Mouse (Mus musculus): ENCODE measurements around the gene Akap2. TPM values are rescaled to one million over a fixed set of nuclear protein-coding genes. Genes with fewer than 3 reads are reported as not detected.

Akap2 gene
- total and polyA plus RNA-seq, 3 experiments = 0.05 TPM; not detected in 2

DNA sequence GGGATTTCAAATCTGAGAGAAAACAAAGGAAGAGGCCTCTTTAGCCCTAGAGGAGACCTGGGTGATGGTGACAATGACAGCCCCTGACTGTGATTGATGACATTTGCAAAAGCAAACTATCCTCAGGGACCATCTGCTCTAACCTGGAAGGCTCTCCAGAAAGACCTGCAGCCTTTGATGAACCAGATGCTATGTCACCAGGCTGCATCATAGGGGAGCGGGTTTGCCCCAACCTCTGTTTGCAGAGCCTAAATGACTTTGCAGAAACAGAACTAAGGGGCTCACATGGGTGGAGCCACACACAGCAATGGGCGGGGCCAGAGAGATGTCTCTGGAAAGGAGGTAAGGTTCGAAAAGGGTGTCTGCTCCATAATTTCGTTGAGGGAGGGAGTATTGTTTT is 115.6 kb downstream of the Akap2 start:
- Histone ChIP-seq H3K4me3 (ENCODE audit: low read depth, low read length) (no peak overlapping the region), H3K9me3 (replicated peaks) (peaks cover 49% of the 10 kb centered on the region), H3K27me3 (ENCODE audit: insufficient read depth, low read length) (no peaks in the 10 kb centered on the region), H3K4me1 (ENCODE audit: insufficient read depth, low read depth, low read length) (no peaks in the 10 kb centered on the region), H3K36me3 (replicated peaks) (no peaks in the 10 kb centered on the region)
- ATAC-seq (ENCODE audit: extremely low read depth, insufficient number of reproducible peaks, low FRiP score, poor library complexity, severe bottlenecking) (no peak), DNase-seq (ENCODE audit: low spot score) (no peak)
- no peak for TF ChIP-seq POLR2AphosphoS5 (IDR thresholded peaks at IDR 0.05; ENCODE audit: insufficient replicate concordance, low read depth, low read length)
- no peak for TF ChIP-seq GATA1 (IDR thresholded peaks at IDR 0.05; ENCODE audit: borderline replicate concordance, low read length)
- TF ChIP-seq TAL1 (conservative IDR thresholded peaks at IDR 0.05; ENCODE audit: low read depth, low read length) = no peak
- TF ChIP-seq GATA2 (IDR thresholded peaks at IDR 0.05; ENCODE audit: borderline replicate concordance, low read depth, low read length) = no peak
- TF ChIP-seq CTCF (IDR thresholded peaks at IDR 0.05; ENCODE audit: low read depth, low read length) = no peak

GRCm38 (mm10) chr4:57834141-57834540 is 116.7 kb downstream of the Akap2 start:
- TF ChIP-seq TAL1 (conservative IDR thresholded peaks at IDR 0.05; ENCODE audit: low read depth, low read length) (no peak), CTCF (IDR thresholded peaks at IDR 0.05; ENCODE audit: low read depth, low read length) (no peak), GATA2 (IDR thresholded peaks at IDR 0.05; ENCODE audit: borderline replicate concordance, low read depth, low read length) (no peak), POLR2AphosphoS5 (IDR thresholded peaks at IDR 0.05; ENCODE audit: insufficient replicate concordance, low read depth, low read length) (no peak), GATA1 (IDR thresholded peaks at IDR 0.05; ENCODE audit: borderline replicate concordance, low read length) (no peak)
- Histone ChIP-seq H3K27me3 (ENCODE audit: insufficient read depth, low read length) (no peaks in the 10 kb centered on the region), H3K4me3 (ENCODE audit: low read depth, low read length) (no peak overlapping the region), H3K4me1 (ENCODE audit: insufficient read depth, low read depth, low read length) (no peaks in the 10 kb centered on the region), H3K9me3 (replicated peaks) (peaks cover 52% of the 10 kb centered on the region), H3K36me3 (replicated peaks) (no peaks in the 10 kb centered on the region)
- DNase-seq (ENCODE audit: low spot score) (no peak), ATAC-seq (ENCODE audit: extremely low read depth, insufficient number of reproducible peaks, low FRiP score, poor library complexity, severe bottlenecking) (no peak)

DNA sequence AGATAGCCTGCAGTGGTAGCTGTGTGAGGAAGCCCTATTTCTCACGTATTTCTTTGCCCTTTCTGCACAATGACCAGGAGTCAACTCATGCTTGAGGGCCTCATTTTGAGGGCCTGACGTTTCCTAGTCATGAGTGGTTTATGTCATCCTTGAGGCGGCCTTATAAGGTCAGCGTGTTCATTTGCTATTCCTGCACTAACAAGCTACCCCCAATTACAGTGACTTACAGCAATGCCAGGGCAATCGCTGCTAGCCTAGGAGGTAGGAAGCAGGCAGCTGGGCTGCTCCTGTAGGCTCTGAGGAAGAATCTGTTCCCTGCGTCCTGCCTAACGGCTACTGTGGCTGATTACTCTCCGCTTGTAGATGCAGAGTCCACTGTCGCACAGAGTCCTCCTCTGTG is 119.6 kb downstream of the Akap2 start:
- no peak for DNase-seq (ENCODE audit: low spot score)
- H3K27me3 ChIP-seq (ENCODE audit: insufficient read depth, low read length) = no peaks in the 10 kb centered on the region
- TF ChIP-seq TAL1 (conservative IDR thresholded peaks at IDR 0.05; ENCODE audit: low read depth, low read length) (no peak), GATA1 (IDR thresholded peaks at IDR 0.05; ENCODE audit: borderline replicate concordance, low read length) (no peak), POLR2AphosphoS5 (IDR thresholded peaks at IDR 0.05; ENCODE audit: insufficient replicate concordance, low read depth, low read length) (no peak), GATA2 (IDR thresholded peaks at IDR 0.05; ENCODE audit: borderline replicate concordance, low read depth, low read length) (no peak), CTCF (IDR thresholded peaks at IDR 0.05; ENCODE audit: low read depth, low read length) (no peak)
- no peaks in the 10 kb centered on the region for H3K4me1 ChIP-seq (ENCODE audit: insufficient read depth, low read depth, low read length)
- ATAC-seq (ENCODE audit: extremely low read depth, insufficient number of reproducible peaks, low FRiP score, poor library complexity, severe bottlenecking) = no peak
- peaks cover 55% of the 10 kb centered on the region for H3K9me3 ChIP-seq (replicated peaks)
- H3K4me3 ChIP-seq (ENCODE audit: low read depth, low read length) = no peak overlapping the region
- H3K36me3 ChIP-seq (replicated peaks) = no peaks in the 10 kb centered on the region

- Histone ChIP-seq H3K4me3 (ENCODE audit: low read depth, low read length) (no peak overlapping the region), H3K4me1 (ENCODE audit: insufficient read depth, low read depth, low read length) (no peaks in the 10 kb centered on the region), H3K27me3 (ENCODE audit: insufficient read depth, low read length) (no peaks in the 10 kb centered on the region), H3K9me3 (replicated peaks) (peaks cover 59% of the 10 kb centered on the region), H3K36me3 (replicated peaks) (no peaks in the 10 kb centered on the region)
- DNase-seq (ENCODE audit: low spot score) (no peak), ATAC-seq (ENCODE audit: extremely low read depth, insufficient number of reproducible peaks, low FRiP score, poor library complexity, severe bottlenecking) (no peak)
- TF ChIP-seq TAL1 (conservative IDR thresholded peaks at IDR 0.05; ENCODE audit: low read depth, low read length) (no peak), POLR2AphosphoS5 (IDR thresholded peaks at IDR 0.05; ENCODE audit: insufficient replicate concordance, low read depth, low read length) (no peak), CTCF (IDR thresholded peaks at IDR 0.05; ENCODE audit: low read depth, low read length) (no peak), GATA1 (IDR thresholded peaks at IDR 0.05; ENCODE audit: borderline replicate concordance, low read length) (no peak), GATA2 (IDR thresholded peaks at IDR 0.05; ENCODE audit: borderline replicate concordance, low read depth, low read length) (no peak)
These were observed 121.9 kb downstream of the Akap2 start for GRCm38 (mm10) chr4:57839343-57839742.

DNA sequence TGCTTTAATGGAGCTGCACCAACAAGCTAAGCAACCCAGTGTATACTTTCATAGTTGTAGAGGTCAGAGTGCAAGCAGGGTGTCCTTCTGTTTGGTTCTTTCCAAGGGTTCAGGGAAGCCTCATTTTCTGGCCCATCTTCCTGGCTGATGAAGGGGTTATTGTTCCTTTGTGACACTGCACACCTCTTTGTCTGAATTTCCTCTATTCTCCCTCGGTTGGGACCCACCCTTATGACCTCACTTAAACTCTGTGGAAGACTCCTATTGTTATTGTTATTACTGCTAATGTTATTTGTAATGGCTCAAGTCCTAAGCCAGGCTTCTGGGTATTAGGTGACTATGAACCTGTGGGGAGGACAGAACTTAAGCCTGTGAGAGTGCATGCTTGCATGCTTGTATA is 124.5 kb downstream of the Akap2 start:
- ATAC-seq (ENCODE audit: extremely low read depth, insufficient number of reproducible peaks, low FRiP score, poor library complexity, severe bottlenecking) (no peak), DNase-seq (ENCODE audit: low spot score) (no peak)
- TF ChIP-seq TAL1 (conservative IDR thresholded peaks at IDR 0.05; ENCODE audit: low read depth, low read length) (no peak), GATA1 (IDR thresholded peaks at IDR 0.05; ENCODE audit: borderline replicate concordance, low read length) (no peak), POLR2AphosphoS5 (IDR thresholded peaks at IDR 0.05; ENCODE audit: insufficient replicate concordance, low read depth, low read length) (no peak), GATA2 (IDR thresholded peaks at IDR 0.05; ENCODE audit: borderline replicate concordance, low read depth, low read length) (no peak), CTCF (IDR thresholded peaks at IDR 0.05; ENCODE audit: low read depth, low read length) (no peak)
- H3K9me3 ChIP-seq (replicated peaks) = peaks cover 60% of the 10 kb centered on the region
- H3K4me1 ChIP-seq (ENCODE audit: insufficient read depth, low read depth, low read length) = no peaks in the 10 kb centered on the region
- H3K36me3 ChIP-seq (replicated peaks) = no peaks in the 10 kb centered on the region
- H3K27me3 ChIP-seq (ENCODE audit: insufficient read depth, low read length) = no peaks in the 10 kb centered on the region
- H3K4me3 ChIP-seq (ENCODE audit: low read depth, low read length) = no peak overlapping the region

GRCm38 (mm10) chr4:57842472-57843305 is 125.2 kb downstream of the Akap2 start:
- no peak for ATAC-seq (ENCODE audit: extremely low read depth, insufficient number of reproducible peaks, low FRiP score, poor library complexity, severe bottlenecking)
- Histone ChIP-seq H3K36me3 (replicated peaks) (no peaks in the 10 kb centered on the region), H3K4me1 (ENCODE audit: insufficient read depth, low read depth, low read length) (no peaks in the 10 kb centered on the region), H3K4me3 (ENCODE audit: low read depth, low read length) (no peak overlapping the region), H3K27me3 (ENCODE audit: insufficient read depth, low read length) (no peaks in the 10 kb centered on the region), H3K9me3 (replicated peaks) (peaks cover 63% of the 10 kb centered on the region)
- TF ChIP-seq TAL1 (conservative IDR thresholded peaks at IDR 0.05; ENCODE audit: low read depth, low read length) (no peak), GATA2 (IDR thresholded peaks at IDR 0.05; ENCODE audit: borderline replicate concordance, low read depth, low read length) (no peak), CTCF (IDR thresholded peaks at IDR 0.05; ENCODE audit: low read depth, low read length) (no peak), POLR2AphosphoS5 (IDR thresholded peaks at IDR 0.05; ENCODE audit: insufficient replicate concordance, low read depth, low read length) (no peak), GATA1 (IDR thresholded peaks at IDR 0.05; ENCODE audit: borderline replicate concordance, low read length) (no peak)
- no peak for DNase-seq (ENCODE audit: low spot score)
